Mouse (Mus musculus) intestine, embryonic 15.5 days (tissue): ENCODE measurements around the gene Atxn1. TPM values are rescaled to one million over a fixed set of nuclear protein-coding genes. Genes with fewer than 3 reads are reported as not detected.
A peak's percentile ranks its signal among the peaks of the same experiment; 100 is the strongest.

Experiments
- ATAC-seq: fragments of 200-750 bp; cut with Nextera tagmentation; 2 replicates; pipeline ENCODE4 v1.8.0; 2017; ENCODE audit warnings: moderate TSS enrichment, moderate library complexity
- H3K27ac ChIP-seq: fragments of 300-500 bp; sonication (generic); 2 replicates; pipeline ENCODE4 v1.5.1; 2015; ENCODE audit warnings: mild to moderate bottlenecking, inconsistent platforms
- H3K27me3 ChIP-seq: fragments of 300-500 bp; sonication (generic); replicated peaks from 2 replicates; pipeline ENCODE4 v1.6.1; 2015; ENCODE audit warnings: inconsistent platforms
- H3K36me3 ChIP-seq: fragments of 300-500 bp; sonication (generic); 2 replicates; pipeline ENCODE4 v1.6.1; 2015; ENCODE audit warnings: inconsistent platforms
- H3K4me1 ChIP-seq: fragments of 300-500 bp; sonication (generic); replicated peaks from 2 replicates; pipeline ENCODE4 v1.6.1; 2015; ENCODE audit warnings: inconsistent platforms
- H3K4me2 ChIP-seq: fragments of 300-500 bp; sonication (generic); replicated peaks from 2 replicates; pipeline ENCODE4 v1.6.1; 2015; ENCODE audit warnings: mild to moderate bottlenecking, inconsistent platforms
- H3K4me3 ChIP-seq: fragments of 300-500 bp; sonication (generic); replicated peaks from 2 replicates; pipeline ENCODE4 v1.5.1; 2015; ENCODE audit warnings: inconsistent platforms
- H3K9ac ChIP-seq: fragments of 300-500 bp; sonication (generic); 2 replicates; pipeline ENCODE4 v1.6.1; 2015; ENCODE audit warnings: inconsistent platforms
- H3K9me3 ChIP-seq: fragments of 300-500 bp; sonication (generic); 2 replicates; pipeline ENCODE4 v1.6.1; 2016; ENCODE audit warnings: inconsistent platforms
- WGBS: fragments of 180-500 bp; shearing (Covaris S2); methylation state at CpG from one replicate; pipeline ENCODE4 v1.1.7; 2015; 5-methylcytosine and 5-hydroxymethylcytosine counted together
- polyA plus RNA-seq: library from polyadenylated mRNA; unstranded; fragments of >200 nt; fragmentation: Nextera tagmentation; extraction: Ambion mirVana; gene quantifications from 2 replicates; pipeline ENCODE4 v1.2.1, GENCODE M21; 2015

Atxn1 gene
- polyA plus RNA-seq = 5.7 and 6.1 TPM in 2 replicates

GRCm38 (mm10) chr13:45964853-45965593, at the start of gene Atxn1:
Atxn1 (minus strand) TSS chr13:45965008.
- H3K27ac ChIP-seq = peak within 1 kb of the TSS; percentile 91
- H3K4me1 ChIP-seq = peaks cover 24% of the 10 kb centered on the region
- under 1% methylated on average over 50 of the region's 53 CpGs for WGBS
- peak within 1 kb of the TSS; percentile 91 for H3K4me3 ChIP-seq
- H3K36me3 ChIP-seq = no peaks in the 10 kb centered on the region
- no peaks in the 10 kb centered on the region for H3K27me3 ChIP-seq
- ATAC-seq = peak; percentile 81
- peak within 1 kb of the TSS; percentile 92 for H3K9ac ChIP-seq
- peak within 1 kb of the TSS; percentile 93 for H3K4me2 ChIP-seq
- H3K9me3 ChIP-seq = no peaks in the 10 kb centered on the region

- 23% methylated on average over 9 of the region's 9 CpGs for WGBS
- no peak; the same call in 1 of the 2 replicates for ATAC-seq
Observed at GRCm38 (mm10) chr13:46011232-46011631, 46.4 kb upstream of the Atxn1 start.

GRCm38 (mm10) chr13:46010075-46010474, 45.3 kb upstream of the Atxn1 start:
- WGBS = 82% methylated on average over 12 of the region's 12 CpGs

More at GRCm38 (mm10) chr13:46011232-46011631, 46.4 kb upstream of the Atxn1 start:
- Histone ChIP-seq H3K4me1 (peaks cover 9% of the 10 kb centered on the region; the same call in 1 of the 2 replicates), H3K36me3 (no peaks in the 10 kb centered on the region), H3K9me3 (no peaks in the 10 kb centered on the region), H3K9ac (no peak overlapping the region), H3K4me2 (no peak overlapping the region), H3K4me3 (no peak overlapping the region), H3K27ac (no peak overlapping the region), H3K27me3 (peaks cover 5% of the 10 kb centered on the region; the same call in 1 of the 2 replicates)

DNA sequence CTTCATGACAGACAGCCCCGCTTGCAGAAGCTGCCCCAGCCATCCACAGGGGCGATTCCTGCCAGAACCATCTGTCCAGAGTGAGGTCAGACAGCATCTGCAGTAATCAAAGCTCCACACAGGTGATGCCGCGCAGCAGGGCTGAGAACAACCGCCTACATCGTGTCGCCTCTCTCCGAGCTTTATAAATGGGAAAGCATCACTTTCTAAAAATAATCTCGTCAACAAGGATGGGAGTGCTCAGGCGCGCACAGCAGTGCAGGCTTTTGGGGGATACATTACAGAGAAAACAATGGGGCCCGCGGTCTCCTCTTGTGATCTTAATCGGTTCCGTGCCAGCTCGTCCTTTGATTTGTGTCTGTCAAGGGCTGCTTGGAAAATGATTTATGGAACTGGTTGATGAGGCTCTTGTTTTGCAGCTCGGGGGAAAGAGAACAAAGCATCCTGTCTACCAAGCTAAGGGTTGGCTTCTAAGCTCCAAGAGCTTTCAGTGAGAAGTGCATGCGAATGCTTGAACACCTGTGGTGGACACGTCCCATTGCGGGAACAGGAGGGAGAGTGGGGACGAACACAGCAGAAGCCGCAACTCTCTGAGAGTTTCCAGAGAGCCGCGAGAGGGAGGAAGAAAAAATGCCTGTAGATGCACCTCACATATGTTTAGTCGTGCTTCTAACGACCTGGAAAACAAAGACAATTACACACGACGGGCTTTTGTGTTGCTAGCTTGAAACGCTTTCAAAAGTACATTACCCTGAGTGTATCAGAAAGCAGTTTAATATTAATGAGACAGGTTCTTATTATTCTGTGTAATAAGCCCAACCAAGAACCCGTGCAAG, 44.2 kb upstream of the Atxn1 start:
- WGBS = 16% methylated on average over 30 of the region's 30 CpGs
- H3K4me2 ChIP-seq = peak overlapping the region; percentile 19; the same call in 1 of the 2 replicates
- peaks cover 5% of the 10 kb centered on the region; the same call in 1 of the 2 replicates for H3K27me3 ChIP-seq
- H3K4me1 ChIP-seq = peaks cover 13% of the 10 kb centered on the region; the same call in 1 of the 2 replicates
- H3K9me3 ChIP-seq = no peaks in the 10 kb centered on the region
- ATAC-seq = no peak
- no peak overlapping the region for H3K27ac ChIP-seq
- H3K36me3 ChIP-seq = no peaks in the 10 kb centered on the region
- no peak overlapping the region for H3K9ac ChIP-seq
- no peak overlapping the region for H3K4me3 ChIP-seq

More at GRCm38 (mm10) chr13:46010075-46010474, 45.3 kb upstream of the Atxn1 start:
- Histone ChIP-seq H3K9me3 (no peaks in the 10 kb centered on the region), H3K4me2 (no peak overlapping the region), H3K36me3 (no peaks in the 10 kb centered on the region), H3K4me1 (peaks cover 13% of the 10 kb centered on the region; the same call in 1 of the 2 replicates), H3K27me3 (peaks cover 5% of the 10 kb centered on the region; the same call in 1 of the 2 replicates), H3K4me3 (no peak overlapping the region), H3K9ac (no peak overlapping the region), H3K27ac (no peak overlapping the region)
- ATAC-seq = no peak

DNA sequence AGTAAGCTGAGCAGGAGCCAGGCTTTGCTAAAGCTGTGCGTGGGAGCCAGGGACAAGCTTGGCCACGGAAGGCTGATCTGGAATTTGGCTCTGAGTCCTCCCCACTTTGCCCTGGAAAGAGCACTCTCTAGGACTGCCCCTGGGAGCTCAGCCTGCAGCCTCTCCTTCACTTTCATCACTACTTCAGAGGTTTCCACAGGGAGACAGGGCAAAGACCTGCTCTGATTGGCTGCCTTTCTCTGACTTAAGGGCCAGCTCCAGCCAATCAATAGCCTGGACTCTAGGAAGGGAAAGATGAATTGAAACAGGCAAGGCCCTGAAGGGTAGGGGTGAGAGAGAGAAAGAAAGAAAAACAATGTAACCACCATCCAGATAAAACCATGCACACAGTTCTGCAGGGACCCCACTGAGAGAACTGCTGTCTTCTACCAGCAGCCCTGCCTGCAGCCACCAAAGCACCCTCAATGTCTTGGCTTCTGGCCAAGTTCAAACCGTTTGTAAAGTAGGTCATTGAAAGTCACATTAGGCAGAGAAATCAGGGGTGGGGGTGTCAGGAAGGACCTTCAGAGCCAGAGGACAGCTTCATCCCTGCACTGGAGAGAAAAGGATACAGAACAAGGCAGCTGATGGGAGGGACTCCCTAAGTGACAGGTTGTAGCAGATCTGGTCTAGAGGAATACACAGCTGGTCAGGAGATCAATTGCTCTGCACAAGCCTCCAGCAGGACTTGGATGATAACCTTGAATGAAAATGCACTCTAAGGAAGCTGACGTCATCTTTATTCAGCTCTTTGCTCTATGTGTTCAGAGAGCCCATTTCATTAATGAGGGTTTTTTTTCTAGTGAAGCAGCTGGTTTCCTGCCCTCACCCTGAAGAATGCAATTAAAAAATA, 41.6 kb upstream of the Atxn1 start:
- Histone ChIP-seq H3K4me2 (no peak overlapping the region), H3K9ac (no peak overlapping the region), H3K4me1 (peaks cover 13% of the 10 kb centered on the region; the same call in 1 of the 2 replicates), H3K27ac (no peak overlapping the region), H3K36me3 (no peaks in the 10 kb centered on the region), H3K4me3 (no peak overlapping the region), H3K9me3 (no peaks in the 10 kb centered on the region), H3K27me3 (peaks cover 5% of the 10 kb centered on the region; the same call in 1 of the 2 replicates)
- peak; percentile 66 for ATAC-seq
- 17% methylated on average over 4 of the region's 4 CpGs for WGBS

DNA sequence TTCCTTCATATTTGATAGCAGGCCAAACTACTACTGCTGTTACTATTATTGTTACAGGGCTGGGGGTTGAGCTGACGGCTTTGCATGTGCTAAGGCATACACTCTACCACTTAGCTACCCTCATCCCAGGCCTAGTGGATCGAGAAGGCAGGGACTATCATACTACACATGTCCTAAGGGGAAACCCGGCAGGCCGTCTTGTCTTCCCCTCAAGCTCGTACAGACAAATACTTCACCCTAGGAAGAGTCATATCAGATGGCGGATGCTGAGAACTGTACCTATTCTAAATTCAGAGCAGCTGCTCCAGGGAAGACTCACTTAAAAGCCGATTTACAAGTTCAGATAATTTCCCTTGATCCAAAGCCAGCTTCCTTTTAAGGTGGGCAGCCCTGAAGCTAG, 40.8 kb upstream of the Atxn1 start:
- Histone ChIP-seq H3K4me2 (no peak overlapping the region), H3K4me1 (peaks cover 13% of the 10 kb centered on the region; the same call in 1 of the 2 replicates), H3K27me3 (peaks cover 5% of the 10 kb centered on the region; the same call in 1 of the 2 replicates), H3K9me3 (no peaks in the 10 kb centered on the region), H3K27ac (no peak overlapping the region), H3K36me3 (no peaks in the 10 kb centered on the region), H3K4me3 (no peak overlapping the region), H3K9ac (no peak overlapping the region)
- ATAC-seq = no peak
- WGBS = 61% methylated on average over 7 of the region's 7 CpGs

- no peak overlapping the region for H3K27ac ChIP-seq
- WGBS = 79% methylated on average over 5 of the region's 5 CpGs
Observed at GRCm38 (mm10) chr13:46001356-46001755, 36.5 kb upstream of the Atxn1 start.

GRCm38 (mm10) chr13:45992953-45993352, 28.1 kb upstream of the Atxn1 start:
- H3K36me3 ChIP-seq = no peaks in the 10 kb centered on the region
- H3K4me3 ChIP-seq = no peak overlapping the region
- no peak overlapping the region for H3K9ac ChIP-seq
- no peak overlapping the region for H3K4me2 ChIP-seq
- no peak for ATAC-seq
- H3K27me3 ChIP-seq = no peaks in the 10 kb centered on the region
- no peaks in the 10 kb centered on the region for H3K4me1 ChIP-seq
- WGBS = 84% methylated on average over 9 of the region's 9 CpGs
- no peaks in the 10 kb centered on the region for H3K9me3 ChIP-seq
- H3K27ac ChIP-seq = no peak overlapping the region

More at GRCm38 (mm10) chr13:46001356-46001755, 36.5 kb upstream of the Atxn1 start:
- H3K9me3 ChIP-seq = no peaks in the 10 kb centered on the region
- ATAC-seq = no peak
- H3K36me3 ChIP-seq = no peaks in the 10 kb centered on the region
- 0 out of 2 replicates have a peak, but pooled peaks cover 6% of the 10 kb centered on the region for H3K4me1 ChIP-seq
- no peaks in the 10 kb centered on the region for H3K27me3 ChIP-seq
- H3K4me2 ChIP-seq = no peak overlapping the region
- H3K9ac ChIP-seq = no peak overlapping the region
- H3K4me3 ChIP-seq = no peak overlapping the region

DNA sequence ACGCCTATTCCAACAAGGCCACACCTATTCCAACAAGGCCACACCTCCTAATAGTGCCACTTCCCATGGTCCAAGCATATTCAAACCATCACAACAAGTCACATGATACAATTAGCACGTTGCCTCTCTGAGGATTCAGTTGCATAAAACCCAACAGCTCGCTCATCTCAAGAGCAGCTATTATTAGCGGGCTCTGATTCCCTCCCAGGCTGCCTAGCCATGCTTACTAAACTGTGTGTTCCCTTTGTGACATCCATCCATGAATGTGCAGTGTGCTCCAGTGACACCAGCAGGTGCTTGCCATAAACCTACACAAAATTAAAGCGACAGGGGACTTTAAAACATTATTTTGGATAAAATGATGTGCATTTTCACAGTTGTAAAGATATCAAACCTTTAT, 25.7 kb upstream of the Atxn1 start:
- no peak for ATAC-seq

GRCm38 (mm10) chr13:45979246-45979645, 14.4 kb upstream of the Atxn1 start:
- ATAC-seq = no peak

More for the DNA sequence above, 25.7 kb upstream of the Atxn1 start:
- Histone ChIP-seq H3K4me3 (no peak overlapping the region), H3K9me3 (no peaks in the 10 kb centered on the region), H3K36me3 (no peaks in the 10 kb centered on the region), H3K27me3 (no peaks in the 10 kb centered on the region), H3K9ac (no peak overlapping the region), H3K27ac (no peak overlapping the region), H3K4me1 (no peaks in the 10 kb centered on the region), H3K4me2 (no peak overlapping the region)
- 80% methylated on average over 5 of the region's 5 CpGs for WGBS

DNA sequence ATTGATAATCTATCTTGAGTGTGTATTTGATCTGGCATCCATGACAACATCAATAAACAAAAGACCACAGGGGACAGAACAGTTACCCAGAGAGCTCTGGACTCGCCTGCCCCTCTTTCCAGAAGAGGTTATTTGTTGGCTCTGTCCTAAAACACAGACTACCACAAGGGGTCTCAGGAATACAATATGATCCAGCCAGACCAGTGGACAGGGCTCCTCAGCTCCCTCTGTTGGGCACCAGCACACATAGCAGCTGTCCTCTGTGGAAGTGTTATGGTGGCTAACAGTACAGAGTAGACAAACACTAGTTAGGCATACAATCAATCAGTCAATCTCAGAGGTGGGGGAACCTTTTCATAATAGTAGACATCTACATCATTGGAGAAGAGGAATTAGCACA, 12.1 kb upstream of the Atxn1 start:
- ATAC-seq = no peak
- Histone ChIP-seq H3K4me3 (no peak overlapping the region), H3K36me3 (no peaks in the 10 kb centered on the region), H3K9ac (no peak overlapping the region), H3K27me3 (no peaks in the 10 kb centered on the region), H3K4me1 (no peaks in the 10 kb centered on the region), H3K4me2 (no peak overlapping the region), H3K9me3 (no peaks in the 10 kb centered on the region), H3K27ac (no peak overlapping the region)
- 27% methylated on average over 1 of the region's 1 CpGs for WGBS

More at GRCm38 (mm10) chr13:45979246-45979645, 14.4 kb upstream of the Atxn1 start:
- Histone ChIP-seq H3K27me3 (no peaks in the 10 kb centered on the region), H3K9ac (no peak overlapping the region), H3K4me2 (no peak overlapping the region), H3K36me3 (no peaks in the 10 kb centered on the region), H3K9me3 (no peaks in the 10 kb centered on the region), H3K4me1 (no peaks in the 10 kb centered on the region), H3K4me3 (no peak overlapping the region), H3K27ac (no peak overlapping the region)
- 74% methylated on average over 5 of the region's 5 CpGs for WGBS
